Mouse (Mus musculus) kidney, embryonic 15.5 days (tissue): ENCODE measurements around the gene Actr3. TPM values are rescaled to one million over a fixed set of nuclear protein-coding genes. Genes with fewer than 3 reads are reported as not detected.
"Not testable (repeated sequence)": the region's sequence is repeated elsewhere in the genome, so short reads cannot be mapped to it uniquely, and the experiment has no call there.

Experiments used
- ATAC-seq: fragments of 200-750 bp; cut with Nextera tagmentation; replicated peaks from 2 replicates; pipeline ENCODE4 v1.8.0; 2017; ENCODE audit warnings: moderate TSS enrichment; ENCODE audit not compliant: low FRiP score
- H3K27ac ChIP-seq: fragments of 300-500 bp; sonication (generic); 2 replicates; pipeline ENCODE4 v1.5.1; 2015; ENCODE audit warnings: mild to moderate bottlenecking, inconsistent platforms
- H3K27me3 ChIP-seq: fragments of 300-500 bp; sonication (generic); 2 replicates; pipeline ENCODE4 v1.6.1; 2015; ENCODE audit warnings: inconsistent platforms
- H3K36me3 ChIP-seq: fragments of 300-500 bp; sonication (generic); 2 replicates; pipeline ENCODE4 v1.6.1; 2015; ENCODE audit warnings: inconsistent platforms
- H3K4me1 ChIP-seq: fragments of 300-500 bp; sonication (generic); 2 replicates; pipeline ENCODE4 v1.6.1; 2015; ENCODE audit warnings: inconsistent platforms
- H3K4me2 ChIP-seq: fragments of 300-500 bp; sonication (generic); 2 replicates; pipeline ENCODE4 v1.6.1; 2015; ENCODE audit warnings: moderate library complexity, mild to moderate bottlenecking, inconsistent platforms
- H3K4me3 ChIP-seq: fragments of 300-500 bp; sonication (generic); replicated peaks from 2 replicates; pipeline ENCODE4 v1.5.1; 2015; ENCODE audit warnings: mild to moderate bottlenecking, inconsistent platforms
- H3K9ac ChIP-seq: fragments of 300-500 bp; sonication (generic); 2 replicates; pipeline ENCODE4 v1.6.1; 2015; ENCODE audit warnings: mild to moderate bottlenecking, inconsistent platforms
- H3K9me3 ChIP-seq: fragments of 300-500 bp; sonication (generic); replicated peaks from 2 replicates; pipeline ENCODE4 v1.6.1; 2016; ENCODE audit warnings: inconsistent platforms
- WGBS: fragments of 180-500 bp; shearing (Covaris S2); methylation state at CpG from one replicate; pipeline ENCODE4 v1.1.7; 2015; ENCODE audit warnings: mixed read lengths; 5-methylcytosine and 5-hydroxymethylcytosine counted together
- polyA plus RNA-seq: library from polyadenylated mRNA; unstranded; fragments of >200 nt; fragmentation: Nextera tagmentation; extraction: Ambion mirVana; gene quantifications from 2 replicates; pipeline ENCODE4 v1.2.1, GENCODE M21; 2015

Actr3 gene
- polyA plus RNA-seq, 1 experiment from 2014 or later, result 253 TPM

DNA sequence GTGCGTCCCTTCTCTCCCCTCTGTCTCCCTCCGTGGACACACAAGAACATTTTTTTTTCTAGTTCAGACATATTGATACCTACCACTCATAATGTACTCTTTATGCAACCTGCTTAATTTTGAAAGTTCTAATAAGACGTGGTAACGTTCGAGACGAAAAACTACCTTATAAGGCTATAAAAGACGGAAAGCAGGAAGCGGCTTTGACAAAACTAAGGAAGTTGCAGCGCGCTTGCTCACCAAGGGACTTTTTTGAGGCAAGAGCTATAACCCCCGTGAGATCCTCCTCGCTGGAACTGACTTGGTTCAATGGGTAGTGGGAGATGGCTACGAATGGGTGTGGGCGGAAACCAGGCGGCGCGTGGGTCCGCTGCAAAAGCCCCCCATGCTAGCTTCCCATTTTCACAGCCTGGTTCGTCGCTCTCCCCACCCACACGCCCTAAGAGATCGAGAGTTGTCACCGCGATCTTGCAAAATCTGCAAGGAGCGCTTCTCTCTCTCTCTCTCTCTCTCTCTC is 984 bp downstream of the Actr3 start:
- WGBS, result under 1% methylated on average over 25 of the region's 25 CpGs
- Histone ChIP-seq H3K4me2 (peak overlapping the region; percentile 59), H3K4me3 (peak overlapping the region; percentile 88), H3K9me3 (no peaks in the 10 kb centered on the region), H3K27me3 (no peaks in the 10 kb centered on the region), H3K36me3 (no peaks in the 10 kb centered on the region), H3K4me1 (peaks cover 24% of the 10 kb centered on the region), H3K9ac (peak overlapping the region; percentile 88), H3K27ac (peak overlapping the region; percentile 99)
- ATAC-seq, result no peak

DNA sequence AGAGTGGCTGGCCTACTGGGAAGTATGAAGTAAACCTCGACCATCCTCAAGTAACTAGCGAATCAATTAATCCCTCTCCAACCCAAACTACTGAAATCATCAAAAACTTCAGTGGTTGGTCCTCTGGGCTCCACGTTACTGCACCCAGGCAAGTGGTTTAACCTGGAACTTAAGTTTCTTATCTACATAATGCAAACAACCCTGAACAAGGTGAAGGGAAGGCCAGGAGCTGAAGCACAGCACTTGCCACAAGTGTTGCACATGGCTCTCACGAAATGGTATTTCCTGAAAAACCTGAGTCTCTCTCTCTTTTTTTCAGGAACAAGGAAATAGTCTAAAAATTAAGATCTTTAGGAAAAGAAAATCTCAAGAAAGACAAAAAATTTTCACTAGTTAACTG is 4.2 kb downstream of the Actr3 start:
- 77% methylated on average over 4 of the region's 4 CpGs for WGBS
- H3K27me3 ChIP-seq, result no peaks in the 10 kb centered on the region
- peaks cover 31% of the 10 kb centered on the region for H3K4me1 ChIP-seq
- H3K27ac ChIP-seq, result no peak overlapping the region
- no peaks in the 10 kb centered on the region for H3K36me3 ChIP-seq
- ATAC-seq, result no peak
- H3K9me3 ChIP-seq, result no peaks in the 10 kb centered on the region
- no peak overlapping the region for H3K9ac ChIP-seq
- no peak overlapping the region for H3K4me3 ChIP-seq
- H3K4me2 ChIP-seq, result no peak overlapping the region

DNA sequence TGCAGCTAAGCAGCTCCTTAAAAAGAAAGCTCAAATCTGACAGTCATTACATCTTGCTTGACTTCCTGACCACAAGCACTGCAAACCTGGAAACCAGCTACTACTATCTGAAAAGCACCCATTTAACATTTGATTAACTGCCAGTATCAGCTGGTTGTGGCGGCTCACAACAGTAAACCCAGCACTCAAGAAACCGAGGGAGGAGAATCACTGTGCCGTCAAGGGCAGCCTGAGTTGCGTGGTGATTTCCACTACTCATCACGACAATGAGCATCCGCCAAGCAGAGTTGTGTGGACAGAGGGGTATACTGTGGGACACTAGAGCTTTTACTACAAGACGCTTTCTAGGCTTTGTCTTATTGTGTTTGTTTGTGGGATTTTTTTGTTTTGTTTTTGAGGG is 4.8 kb downstream of the Actr3 start:
- H3K27ac ChIP-seq, result no peak overlapping the region
- H3K4me1 ChIP-seq, result peaks cover 28% of the 10 kb centered on the region
- H3K36me3 ChIP-seq, result no peaks in the 10 kb centered on the region
- H3K9ac ChIP-seq, result no peak overlapping the region
- H3K4me2 ChIP-seq, result 0 out of 2 replicates have a peak overlapping the region, but pooled peaks have one; percentile 14
- H3K27me3 ChIP-seq, result no peaks in the 10 kb centered on the region
- no peak for ATAC-seq
- H3K9me3 ChIP-seq, result no peaks in the 10 kb centered on the region
- WGBS, result 43% methylated on average over 7 of the region's 7 CpGs
- H3K4me3 ChIP-seq, result no peak overlapping the region

DNA sequence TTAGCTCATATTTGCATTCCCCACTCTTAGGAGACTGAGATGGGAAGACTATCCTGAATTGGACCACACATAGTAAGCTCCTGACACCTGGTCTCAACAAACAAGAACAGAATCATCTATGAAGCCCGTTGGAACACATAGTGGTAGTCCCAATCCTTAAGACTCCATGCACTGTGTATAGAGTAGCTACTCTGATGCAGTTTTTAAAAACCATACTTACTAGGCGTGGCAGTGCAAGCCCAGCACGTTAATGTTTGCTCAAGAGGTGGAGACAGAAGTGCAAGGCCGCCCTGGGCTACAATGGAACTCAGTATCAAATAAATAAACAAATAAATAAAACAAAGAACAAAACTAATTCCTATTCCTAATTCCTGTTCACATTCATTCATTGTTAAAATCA is 5.5 kb downstream of the Actr3 start:
- 80% methylated on average over 4 of the region's 4 CpGs for WGBS
- H3K36me3 ChIP-seq, result no peaks in the 10 kb centered on the region
- no peak overlapping the region for H3K9ac ChIP-seq
- peaks cover 28% of the 10 kb centered on the region for H3K4me1 ChIP-seq
- no peak overlapping the region for H3K4me3 ChIP-seq
- no peak overlapping the region for H3K27ac ChIP-seq
- H3K27me3 ChIP-seq, result no peaks in the 10 kb centered on the region
- no peak for ATAC-seq
- no peaks in the 10 kb centered on the region for H3K9me3 ChIP-seq
- H3K4me2 ChIP-seq, result no peak overlapping the region

DNA sequence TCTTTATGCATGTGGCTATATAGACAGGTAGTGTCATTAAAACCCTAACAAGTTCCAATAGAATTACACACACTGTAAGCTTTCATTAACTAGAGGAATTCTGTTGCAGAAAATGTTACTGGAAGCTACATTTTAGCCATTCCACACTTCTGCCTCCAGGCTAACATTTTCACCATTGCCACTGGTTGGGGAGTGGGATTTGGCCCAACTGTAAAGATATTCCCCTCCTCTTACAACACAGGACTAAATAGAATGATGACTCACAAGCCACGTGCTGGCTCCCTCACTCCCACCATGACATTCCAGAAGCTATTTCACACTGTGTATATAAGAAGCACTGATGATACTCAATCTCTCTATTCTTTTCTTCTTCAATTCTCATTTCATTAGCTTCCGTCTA is 7.2 kb downstream of the Actr3 start:
- Histone ChIP-seq H3K4me3 (no peak overlapping the region), H3K9me3 (no peaks in the 10 kb centered on the region), H3K27me3 (no peaks in the 10 kb centered on the region), H3K9ac (no peak overlapping the region), H3K36me3 (no peaks in the 10 kb centered on the region), H3K4me2 (no peak overlapping the region), H3K27ac (no peak overlapping the region), H3K4me1 (peaks cover 28% of the 10 kb centered on the region)
- 43% methylated on average over 2 of the region's 2 CpGs for WGBS
- 0 out of 2 replicates have a peak, but pooled peaks have one; percentile 55 for ATAC-seq

DNA sequence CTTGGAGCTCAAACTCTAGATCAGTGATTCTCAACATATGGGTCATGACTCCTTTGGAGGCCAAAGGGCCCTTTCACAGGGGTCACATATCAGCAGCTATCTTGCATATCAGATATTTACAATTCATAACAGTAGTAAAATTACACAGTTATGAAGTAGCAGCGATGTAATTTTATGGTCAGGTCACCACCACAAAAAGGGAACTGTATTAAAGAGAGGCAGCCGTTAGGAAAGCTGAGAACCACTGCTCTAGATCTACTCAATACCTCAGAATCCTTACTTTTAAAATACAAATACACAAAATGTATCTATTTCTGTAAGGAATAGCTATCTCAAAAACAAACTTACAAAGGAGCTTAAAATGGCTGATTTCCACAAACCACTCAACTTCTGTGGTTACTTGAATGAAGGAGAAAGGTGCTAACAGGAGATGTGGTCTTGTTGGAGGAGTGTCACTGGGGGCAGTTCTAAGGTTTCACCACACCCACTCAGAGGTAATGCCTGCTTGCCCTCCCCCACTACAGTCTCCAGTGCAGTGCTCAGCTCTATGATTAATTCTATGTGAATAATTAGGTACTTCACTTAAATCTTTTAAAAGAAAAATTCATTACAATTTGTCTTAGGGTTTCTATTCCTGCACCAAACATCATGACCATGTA is 9.0 kb downstream of the Actr3 start:
- Histone ChIP-seq H3K4me3 (no peak overlapping the region), H3K27ac (no peak overlapping the region), H3K4me1 (peaks cover 15% of the 10 kb centered on the region; the same call in 1 of the 2 replicates), H3K36me3 (no peaks in the 10 kb centered on the region), H3K9me3 (no peaks in the 10 kb centered on the region), H3K27me3 (no peaks in the 10 kb centered on the region), H3K9ac (no peak overlapping the region), H3K4me2 (no peak overlapping the region)
- 78% methylated on average over 2 of the region's 2 CpGs for WGBS
- ATAC-seq, result no peak

DNA sequence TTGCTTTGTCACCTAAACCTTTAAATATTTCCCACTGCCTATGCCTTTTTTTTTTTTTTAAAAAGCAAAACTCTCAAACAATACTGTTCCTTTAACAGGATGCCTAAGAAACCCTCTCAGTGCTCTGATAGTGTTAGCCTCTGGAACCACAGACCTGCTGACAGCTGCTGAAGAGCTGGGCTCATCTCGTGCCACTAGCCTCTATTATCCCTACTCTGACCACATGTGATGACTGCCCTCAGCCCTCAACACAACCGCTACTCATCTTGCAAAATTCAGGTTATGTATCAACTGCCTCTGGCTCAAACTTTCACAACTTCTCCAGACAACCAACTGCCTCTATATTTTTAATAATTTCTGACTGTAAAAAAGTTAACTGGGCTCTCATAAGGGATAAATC is 15.6 kb downstream of the Actr3 start:
- ATAC-seq, result no peak
- no peaks in the 10 kb centered on the region for H3K27me3 ChIP-seq
- H3K9ac ChIP-seq, result no peak overlapping the region
- no peaks in the 10 kb centered on the region for H3K4me1 ChIP-seq
- H3K9me3 ChIP-seq, result no peaks in the 10 kb centered on the region
- no peak overlapping the region for H3K27ac ChIP-seq
- no peak overlapping the region for H3K4me3 ChIP-seq
- H3K4me2 ChIP-seq, result no peak overlapping the region
- 66% methylated on average over 2 of the region's 2 CpGs for WGBS
- peaks cover 21% of the 10 kb centered on the region for H3K36me3 ChIP-seq

DNA sequence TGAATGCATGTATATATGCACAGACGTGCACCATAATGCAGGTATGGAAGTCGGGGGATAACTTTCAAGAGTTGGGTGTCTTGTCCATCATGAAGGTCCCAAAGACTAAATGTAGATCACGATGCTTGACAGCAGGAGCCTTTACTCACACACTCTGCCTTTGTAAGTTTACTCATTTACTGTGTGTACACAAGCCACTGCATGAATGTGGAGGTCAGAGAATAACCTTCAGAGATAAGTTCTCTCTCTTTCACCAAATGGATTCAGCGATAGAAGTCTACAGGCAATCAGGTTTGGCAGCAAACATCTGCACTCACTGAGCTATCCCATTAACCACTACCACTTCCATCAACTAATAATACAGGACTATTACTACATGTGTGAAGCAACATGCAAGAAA is 16.8 kb downstream of the Actr3 start:
- Histone ChIP-seq H3K9me3 (no peaks in the 10 kb centered on the region), H3K4me2 (no peak overlapping the region), H3K36me3 (peaks cover 30% of the 10 kb centered on the region), H3K4me3 (no peak overlapping the region), H3K9ac (no peak overlapping the region), H3K27ac (no peak overlapping the region), H3K27me3 (no peaks in the 10 kb centered on the region), H3K4me1 (no peaks in the 10 kb centered on the region)
- ATAC-seq, result no peak
- 96% methylated on average over 4 of the region's 4 CpGs for WGBS

DNA sequence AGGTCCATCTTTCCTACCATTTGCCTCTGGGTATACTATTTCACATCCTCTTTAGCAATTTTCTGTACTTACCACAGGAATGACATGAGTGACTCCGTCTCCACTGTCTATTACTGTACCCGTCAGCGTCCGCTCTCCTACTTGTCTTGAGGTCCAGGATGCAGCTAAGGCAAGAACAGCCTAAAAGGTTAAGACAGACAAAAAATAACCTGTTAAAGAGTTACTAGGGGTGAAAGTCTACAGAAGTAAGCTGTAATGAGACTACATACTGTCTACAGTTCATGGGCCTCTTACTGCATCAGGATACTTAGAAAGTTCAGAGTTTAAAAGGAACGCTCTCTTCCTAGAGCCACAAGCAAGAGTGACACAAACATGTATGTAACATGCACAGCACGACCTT is 28.3 kb downstream of the Actr3 start:
- Histone ChIP-seq H3K27ac (no peak overlapping the region), H3K9ac (no peak overlapping the region), H3K4me2 (no peak overlapping the region), H3K4me3 (no peak overlapping the region), H3K4me1 (no peaks in the 10 kb centered on the region), H3K27me3 (no peaks in the 10 kb centered on the region), H3K9me3 (no peaks in the 10 kb centered on the region), H3K36me3 (peaks cover 61% of the 10 kb centered on the region)
- no peak for ATAC-seq
- WGBS, result 91% methylated on average over 6 of the region's 6 CpGs

DNA sequence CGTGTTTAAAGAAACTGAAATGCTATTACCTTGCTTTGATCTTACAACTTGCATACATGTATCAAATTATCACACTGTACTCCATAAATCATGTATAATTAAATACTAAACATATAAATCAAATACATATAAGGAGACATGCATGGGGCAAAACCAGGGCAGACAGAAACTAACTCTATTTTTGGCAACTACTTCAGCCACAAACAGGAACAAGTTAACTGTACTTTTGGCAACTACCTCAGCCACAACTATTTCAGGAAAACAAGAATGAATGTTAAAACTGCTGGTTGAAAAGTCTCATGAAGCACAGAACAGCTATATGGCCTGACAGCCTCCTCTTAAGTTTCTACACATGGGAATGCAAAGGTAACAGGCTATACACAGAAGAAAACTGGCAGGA is 40.1 kb downstream of the Actr3 start:
- ATAC-seq, result no peak
- Histone ChIP-seq H3K4me3 (no peak overlapping the region), H3K4me1 (no peaks in the 10 kb centered on the region), H3K9me3 (no peaks in the 10 kb centered on the region), H3K4me2 (no peak overlapping the region), H3K27me3 (no peaks in the 10 kb centered on the region), H3K9ac (no peak overlapping the region), H3K27ac (no peak overlapping the region), H3K36me3 (peaks cover 69% of the 10 kb centered on the region)
- WGBS, result 89% methylated on average over 1 of the region's 1 CpGs

DNA sequence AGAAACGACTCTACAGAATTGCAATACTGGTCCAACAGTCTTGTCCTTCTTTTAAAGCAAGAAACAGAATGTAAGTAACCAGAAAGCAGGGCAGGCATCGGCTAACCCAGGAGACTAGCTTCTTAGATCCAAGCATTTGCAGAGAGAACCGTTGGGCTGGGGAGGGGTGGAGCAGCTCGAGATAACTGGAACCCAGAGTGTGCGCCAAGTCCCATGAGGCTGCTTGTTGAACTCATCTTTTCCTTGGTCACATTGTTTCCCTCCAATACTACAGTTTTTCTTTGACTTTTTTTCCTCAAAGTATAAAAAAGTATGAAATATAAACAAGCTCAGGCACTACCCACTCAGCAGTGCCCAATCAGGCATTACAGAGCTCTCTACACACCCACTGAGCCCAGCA is 42.2 kb downstream of the Actr3 start:
- WGBS, result 94% methylated on average over 5 of the region's 5 CpGs

DNA sequence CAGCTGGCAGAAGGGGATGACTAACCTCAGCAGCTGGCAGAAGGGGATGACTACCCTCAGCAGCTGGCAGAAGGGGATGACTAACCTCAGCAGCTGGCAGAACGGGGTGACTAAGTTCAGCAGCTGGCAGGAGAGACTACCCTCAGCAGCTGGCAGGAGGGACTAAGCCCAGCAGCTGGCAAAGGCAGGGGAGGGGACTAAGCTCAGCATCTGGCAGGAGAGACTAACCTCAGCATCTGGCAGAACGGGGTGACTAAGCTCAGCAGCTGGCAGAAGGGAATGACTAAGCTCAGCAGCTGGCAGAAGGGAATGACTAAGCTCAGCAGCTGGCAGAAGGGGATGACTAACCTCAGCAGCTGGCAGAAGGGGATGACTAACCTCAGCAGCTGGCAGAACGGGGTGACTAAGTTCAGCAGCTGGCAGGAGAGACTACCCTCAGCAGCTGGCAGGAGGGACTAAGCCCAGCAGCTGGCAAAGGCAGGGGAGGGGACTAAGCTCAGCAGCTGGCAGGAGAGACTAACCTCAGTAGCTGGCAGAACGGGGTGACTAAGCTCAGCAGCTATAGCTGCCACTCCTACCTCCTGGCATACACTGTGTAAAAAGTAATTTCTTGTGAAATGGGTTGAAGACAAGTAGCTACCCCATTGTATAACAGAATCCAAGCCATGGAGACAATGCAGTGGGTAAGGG is 45.3 kb downstream of the Actr3 start:
- 83% methylated on average over 4 of the region's 4 CpGs for WGBS
- H3K9ac ChIP-seq, H3K9me3 ChIP-seq, H3K4me1 ChIP-seq, H3K4me2 ChIP-seq, H3K27ac ChIP-seq, H3K4me3 ChIP-seq, ATAC-seq, H3K27me3 ChIP-seq: not testable (repeated sequence)
- H3K36me3 ChIP-seq, result peaks cover 26% of the 10 kb centered on the region

More for the DNA sequence above, 42.2 kb downstream of the Actr3 start:
- H3K27me3 ChIP-seq, H3K9ac ChIP-seq, H3K4me3 ChIP-seq, H3K9me3 ChIP-seq, H3K4me1 ChIP-seq, H3K4me2 ChIP-seq, ATAC-seq, H3K27ac ChIP-seq: not testable (repeated sequence)
- peaks cover 51% of the 10 kb centered on the region for H3K36me3 ChIP-seq
